In the genomic region with DNA sequence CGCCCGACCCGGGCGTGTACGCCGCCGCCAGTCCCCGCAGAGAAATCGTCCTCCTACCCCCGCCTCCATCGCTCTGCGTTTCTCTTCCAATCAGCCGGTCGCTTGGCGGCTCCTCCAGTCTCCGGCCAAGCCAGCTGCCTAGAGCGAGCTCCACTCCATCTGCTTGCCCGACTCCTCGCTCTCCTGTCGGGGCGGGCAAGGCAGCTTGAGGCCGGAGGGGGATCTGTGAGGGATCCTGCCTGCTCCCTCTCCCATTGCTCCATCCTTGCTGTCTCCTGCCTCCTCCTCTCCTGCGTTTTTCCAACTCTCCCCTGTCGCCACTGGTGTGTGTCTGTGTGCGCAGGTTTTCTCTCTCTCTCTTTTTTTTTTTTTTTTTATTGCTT, we compare ENCODE assay signal across 8 mouse cellular contexts. TPM values are rescaled to one million over a fixed set of nuclear protein-coding genes. Genes with fewer than 3 reads are reported as not detected.
DNase-seq lines count a peak whose midpoint lies in the region; ATAC-seq and TF ChIP-seq lines count a peak whose summit lies in the region.

TSS of gene Ubtf (minus strand) at position 333 of the 383 bp plus-strand sequence.

- H3K4me3 ChIP-seq in heart, embryonic 12.5 days = peak within 1 kb of the TSS; percentile 91
- H3K4me3 ChIP-seq in kidney, embryonic 16.5 days (ENCODE audit: low read length) = peak within 1 kb of the TSS; percentile 98
- H3K4me3 ChIP-seq in liver, embryonic 13.5 days (replicated peaks) = peak within 1 kb of the TSS; percentile 99

- peaks cover 11% of the 10 kb centered on the region for H3K36me3 ChIP-seq in heart, embryonic 12.5 days
- peaks cover 5% of the 10 kb centered on the region; the same call in 1 of the 2 replicates for H3K36me3 ChIP-seq in kidney, embryonic 16.5 days (ENCODE audit: insufficient read depth, low read length)
- H3K36me3 ChIP-seq in liver, embryonic 13.5 days = peaks cover 15% of the 10 kb centered on the region
- 0 out of 2 replicates have a peak, but pooled peaks cover 1% of the 10 kb centered on the region for H3K36me3 ChIP-seq in splenic B cell, adult 2 months (ENCODE audit: control insufficient read depth, insufficient read depth, low read length, poor library complexity, severe bottlenecking)

- under 1% methylated on average over 25 of the region's 25 CpGs for WGBS in heart, embryonic 12.5 days
- WGBS in kidney, embryonic 16.5 days = under 1% methylated on average over 25 of the region's 25 CpGs
- 0% methylated on average over 25 of the region's 25 CpGs for WGBS in liver, embryonic 13.5 days (ENCODE audit: insufficient replicate concordance)

- peak; percentile 86 for DNase-seq in CD4-positive, CD25-positive, alpha-beta regulatory T cell, adult 2 months (ENCODE audit: low read depth, low spot score)
- peak; percentile 93 for DNase-seq in brain, embryonic 14.5 days (ENCODE audit: low read depth)
- DNase-seq in liver, embryonic 13.5 days = peak; percentile 73
- peak; percentile 65 to 75 for DNase-seq in natural killer cell, adult 2 months (ENCODE audit: low spot score in 2 of 2)
- peak; percentile 78 for DNase-seq in splenic B cell, adult 2 months (ENCODE audit: low read depth, low spot score)

- TF ChIP-seq CTCF in brain, embryonic 14.5 days (IDR thresholded peaks at IDR 0.05; ENCODE audit: borderline replicate concordance, extremely low read depth, insufficient read depth, insufficient read length) = no peak

- H3K4me2 ChIP-seq in heart, embryonic 12.5 days = peak within 1 kb of the TSS; percentile 89
- peak within 1 kb of the TSS; percentile 96 for H3K4me2 ChIP-seq in kidney, embryonic 16.5 days (replicated peaks; ENCODE audit: low read depth, low read length)
- peak within 1 kb of the TSS; percentile 99 for H3K4me2 ChIP-seq in liver, embryonic 13.5 days

- H3K4me1 ChIP-seq in heart, embryonic 12.5 days (replicated peaks) = peaks cover 21% of the 10 kb centered on the region
- H3K4me1 ChIP-seq in kidney, embryonic 16.5 days (ENCODE audit: insufficient read depth, low read length) = peaks cover 17% of the 10 kb centered on the region
- H3K4me1 ChIP-seq in liver, embryonic 13.5 days (replicated peaks) = peaks cover 38% of the 10 kb centered on the region

- H3K9me3 ChIP-seq in heart, embryonic 12.5 days (replicated peaks) = no peaks in the 10 kb centered on the region
- H3K9me3 ChIP-seq in kidney, embryonic 16.5 days (ENCODE audit: low read length) = no peaks in the 10 kb centered on the region
- H3K9me3 ChIP-seq in liver, embryonic 13.5 days (replicated peaks) = no peaks in the 10 kb centered on the region

- peak within 1 kb of the TSS; percentile 99 for H3K27ac ChIP-seq in heart, embryonic 12.5 days (ENCODE audit: poor library complexity, severe bottlenecking)
- H3K27ac ChIP-seq in kidney, embryonic 16.5 days (ENCODE audit: low read length) = peak within 1 kb of the TSS; percentile 98
- peak within 1 kb of the TSS; percentile 99 for H3K27ac ChIP-seq in liver, embryonic 13.5 days

- H3K9ac ChIP-seq in heart, embryonic 12.5 days = peak within 1 kb of the TSS; percentile 98
- peak within 1 kb of the TSS; percentile 100 for H3K9ac ChIP-seq in kidney, embryonic 16.5 days (replicated peaks; ENCODE audit: low read length)
- H3K9ac ChIP-seq in liver, embryonic 13.5 days = peak within 1 kb of the TSS; percentile 100

- 0 out of 2 replicates have a peak, but pooled peaks have one; percentile 21 for TF ChIP-seq POLR2A in brain, embryonic 14.5 days (IDR thresholded peaks at IDR 0.05; ENCODE audit: borderline replicate concordance, extremely low read depth, insufficient read depth, insufficient read length, poor library complexity, severe bottlenecking)

- ATAC-seq in erythroid progenitor cell, adult 5-6 weeks (replicated peaks; ENCODE audit: low FRiP score, poor library complexity, severe bottlenecking) = peak; percentile 60
- peak; percentile 6; the same call in 1 of the 2 replicates for ATAC-seq in heart, embryonic 12.5 days (ENCODE audit: insufficient number of reproducible peaks, low FRiP score)
- peak; percentile 12; the same call in 1 of the 2 replicates for ATAC-seq in kidney, embryonic 16.5 days (ENCODE audit: low FRiP score, low TSS enrichment)
- ATAC-seq in liver, embryonic 13.5 days (ENCODE audit: low read depth) = peak; percentile 50

- H3K27me3 ChIP-seq in heart, embryonic 12.5 days (replicated peaks) = no peaks in the 10 kb centered on the region; the same call in 1 of the 2 replicates
- H3K27me3 ChIP-seq in kidney, embryonic 16.5 days (ENCODE audit: insufficient read depth, low read length) = no peaks in the 10 kb centered on the region
- H3K27me3 ChIP-seq in liver, embryonic 13.5 days = peaks cover 24% of the 10 kb centered on the region
- no peaks in the 10 kb centered on the region for H3K27me3 ChIP-seq in splenic B cell, adult 2 months (ENCODE audit: control insufficient read depth, insufficient read depth, low read length, poor library complexity, severe bottlenecking)

RNA-seq across cellular contexts. Expression of gene Ubtf, which starts in this region (rescaled TPM):
- polyA plus RNA-seq in brain, embryonic 14.5 days (2012; rRNA removed) = 57.7 and 80.5 TPM in 2 replicates
- total RNA-seq in erythroid progenitor cell, adult 5-6 weeks (2015; ENCODE audit: low replicate concordance) = 77.5 and 82.2 TPM in 2 replicates
- total RNA-seq in erythroid progenitor cell, adult 5-6 weeks (2017; ENCODE audit: low replicate concordance) = 281 and 468 TPM in 2 replicates
- polyA plus RNA-seq in heart, embryonic 12.5 days (2016; fragmentation: Nextera tagmentation; extraction: Ambion mirVana) = 65.4 and 68.6 TPM in 2 replicates
- polyA plus RNA-seq in kidney, embryonic 16.5 days (2015; fragmentation: Nextera tagmentation; extraction: Ambion mirVana) = 94.7 and 97.3 TPM in 2 replicates
- polyA plus RNA-seq in liver, embryonic 13.5 days (2015; fragmentation: Nextera tagmentation; extraction: Ambion mirVana) = 70.0 and 81.5 TPM in 2 replicates

Comparison
In these comparisons a context has a peak if more than half of its experiments do, and no peak if none do; other contexts are left out.
1. Peak in every context shown above with its lines: DNase-seq, ATAC-seq, H3K4me3 ChIP-seq and H3K27ac ChIP-seq.
2. ATAC-seq: peak in every context shown above with its lines; median percentile 60 in erythroid progenitor cell, adult 5-6 weeks; 50 in liver, embryonic 13.5 days; 12 in kidney, embryonic 16.5 days; 6 in heart, embryonic 12.5 days.